Mouse (Mus musculus): ENCODE measurements at regions not wholly inside any gene's neighbourhood (a gene's known extent, or its start where the extent isn't known, plus 50 kb on each side); places are given as distances from the start of the nearest gene placed in this dataset.

GRCm38 (mm10) chr3:51091478-51091877 is 132.8 kb upstream of the Noct start:
- DNase-seq (ENCODE audit: low spot score) = peak; percentile 11

- DNase-seq (ENCODE audit: low spot score) = no peak
Measured at GRCm38 (mm10) chr3:51092079-51093028, 131.9 kb upstream of the Noct start.

- no peak for DNase-seq (ENCODE audit: low spot score)
Measured at GRCm38 (mm10) chr3:51095847-51096447, 128.3 kb upstream of the Noct start.

GRCm38 (mm10) chr3:51096545-51096944 is 127.7 kb upstream of the Noct start:
- no peak for DNase-seq (ENCODE audit: low spot score)

GRCm38 (mm10) chr3:51097362-51097761 is 126.9 kb upstream of the Noct start:
- no peak for DNase-seq (ENCODE audit: low spot score)

GRCm38 (mm10) chr3:51099966-51100365 is 124.3 kb upstream of the Noct start:
- DNase-seq (ENCODE audit: low spot score) = no peak

- DNase-seq (ENCODE audit: low spot score) = no peak
Measured at GRCm38 (mm10) chr3:51108639-51109202, 115.5 kb upstream of the Noct start.

- DNase-seq (ENCODE audit: low spot score) = no peak
Measured at GRCm38 (mm10) chr3:51111241-51111640, 113.0 kb upstream of the Noct start.

- no peak for DNase-seq (ENCODE audit: low spot score)
Measured at GRCm38 (mm10) chr3:51112351-51112750, 111.9 kb upstream of the Noct start.

GRCm38 (mm10) chr3:51115921-51116320 is 108.3 kb upstream of the Noct start:
- no peak for DNase-seq (ENCODE audit: low spot score)

GRCm38 (mm10) chr3:51118706-51119105 is 105.5 kb upstream of the Noct start:
- DNase-seq (ENCODE audit: low spot score) = no peak

- DNase-seq (ENCODE audit: low spot score) = no peak
Measured at GRCm38 (mm10) chr3:51120522-51120921, 103.7 kb upstream of the Noct start.

- DNase-seq (ENCODE audit: low spot score) = peak; percentile 43
Measured at GRCm38 (mm10) chr3:51121703-51122540, 102.3 kb upstream of the Noct start.

- DNase-seq (ENCODE audit: low spot score) = no peak
Measured at GRCm38 (mm10) chr3:51122541-51122935, 101.7 kb upstream of the Noct start.

- DNase-seq (ENCODE audit: low spot score) = no peak
Measured at GRCm38 (mm10) chr3:51127875-51128274, 96.4 kb upstream of the Noct start.

- DNase-seq (ENCODE audit: low spot score) = no peak
Measured at GRCm38 (mm10) chr3:51128491-51129155, 95.6 kb upstream of the Noct start.

GRCm38 (mm10) chr3:51130709-51131108 is 93.5 kb upstream of the Noct start:
- no peak for DNase-seq (ENCODE audit: low spot score)

- DNase-seq (ENCODE audit: low spot score) = no peak
Measured at GRCm38 (mm10) chr3:51131341-51131740, 92.9 kb upstream of the Noct start.

- DNase-seq (ENCODE audit: low spot score) = no peak
Measured at GRCm38 (mm10) chr3:51132736-51133135, 91.5 kb upstream of the Noct start.

GRCm38 (mm10) chr3:51135581-51135980 is 88.7 kb upstream of the Noct start:
- DNase-seq (ENCODE audit: low spot score) = no peak

- DNase-seq (ENCODE audit: low spot score) = no peak
Measured at GRCm38 (mm10) chr3:51137730-51138312, 86.4 kb upstream of the Noct start.
